ENCODE assay signal across 9 mouse cellular contexts in the genomic region with DNA sequence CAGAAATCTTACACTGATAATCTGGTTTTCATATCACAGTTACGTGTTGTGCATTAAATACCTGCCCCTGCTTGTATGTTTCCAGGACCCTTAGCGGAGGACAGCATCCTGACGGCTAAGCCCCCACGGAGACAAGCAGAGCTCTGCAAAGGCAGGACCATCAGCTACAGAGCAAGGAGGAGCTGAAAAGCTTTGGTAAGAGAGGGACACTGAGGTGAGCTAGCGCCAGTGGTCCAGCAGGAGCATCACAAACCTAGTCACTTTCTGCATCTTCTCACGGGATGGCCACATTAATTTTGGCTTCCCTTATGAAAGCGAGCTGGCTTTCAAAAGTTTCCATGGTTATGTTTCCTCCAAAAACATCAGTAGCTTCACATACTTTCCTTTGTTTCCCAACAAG. TPM values are rescaled to one million over a fixed set of nuclear protein-coding genes. Genes with fewer than 3 reads are reported as not detected.
DNase-seq lines count a peak whose midpoint lies in the region; ATAC-seq and TF ChIP-seq lines count a peak whose summit lies in the region.
"Had no signal": no experiment of that assay in that cellular context is flagged by ENCODE, and none has a peak within 500 bp of the region (broad histone marks: within the 10 kb centered on the region; RNA-seq: fewer than 3 reads in every experiment).

No protein-coding gene starts in this region.

- TF ChIP-seq POLR2A in brain, embryonic 14.5 days (IDR thresholded peaks at IDR 0.05; ENCODE audit: borderline replicate concordance, extremely low read depth, insufficient read depth, insufficient read length, poor library complexity, severe bottlenecking) = no peak

- no peaks in the 10 kb centered on the region for H3K36me3 ChIP-seq in hindbrain, embryonic 11.5 days (ENCODE audit: control insufficient read depth, insufficient read depth, low read length)
- no peaks in the 10 kb centered on the region for H3K36me3 ChIP-seq in midbrain, embryonic 11.5 days (ENCODE audit: control insufficient read depth, insufficient read depth, low read length)

- no peaks in the 10 kb centered on the region for H3K27me3 ChIP-seq in hindbrain, embryonic 11.5 days (ENCODE audit: control insufficient read depth, insufficient read depth, low read length)
- H3K27me3 ChIP-seq in midbrain, embryonic 11.5 days (ENCODE audit: control insufficient read depth, insufficient read depth, low read length) = no peaks in the 10 kb centered on the region

- H3K9me3 ChIP-seq in hindbrain, embryonic 11.5 days (ENCODE audit: control insufficient read depth, low read length) = no peaks in the 10 kb centered on the region
- H3K9me3 ChIP-seq in midbrain, embryonic 11.5 days (ENCODE audit: control insufficient read depth, low read length) = no peaks in the 10 kb centered on the region; the same call in 1 of the 2 replicates

- intact Hi-C loops in gastrocnemius, adult 2 months (cut with DNase I) = loop anchor here (1.0 to 2.0 kb wide), 2 partner anchors 44 to 123 kb away; no protein-coding TSS in a partner anchor
- intact Hi-C loops in left cerebral cortex, postnatal 25 days (cut with DNase I) = loop anchor here (1.0 to 10.0 kb wide), 4 partner anchors 36 to 1801 kb away; a partner anchor contains a TSS

- TF ChIP-seq CTCF in gastrocnemius, adult 2 months (IDR thresholded peaks at IDR 0.05) = no peak
- 0 out of 2 replicates have a peak, but pooled peaks have one; percentile 3 for TF ChIP-seq CTCF in brain, embryonic 14.5 days (IDR thresholded peaks at IDR 0.05; ENCODE audit: borderline replicate concordance, extremely low read depth, insufficient read depth, insufficient read length)

- H3K4me2 ChIP-seq in hindbrain, embryonic 11.5 days (replicated peaks; ENCODE audit: low read depth, low read length) = peak overlapping the region; percentile 47
- H3K4me2 ChIP-seq in midbrain, embryonic 11.5 days = peak overlapping the region; percentile 76

- DNase-seq in gastrocnemius, adult 2 months = no peak
- DNase-seq in gastrocnemius, postnatal 4 days (ENCODE audit: low spot score in 2 of 2) = no peak
- peak; percentile 22 for DNase-seq in brain, embryonic 14.5 days (ENCODE audit: low read depth)
- peak; percentile 44 for DNase-seq in hindbrain, embryonic 11.5 days (ENCODE audit: low spot score)
- peak; percentile 92 for DNase-seq in midbrain, embryonic 11.5 days (ENCODE audit: low spot score, missing footprints)
- no peak for DNase-seq in cerebellum, adult 8-10 months
- DNase-seq in left cerebral cortex, postnatal 25 days (ENCODE audit: low spot score in 2 of 2) = no peak

- 3% methylated on average over 7 of the region's 7 CpGs for WGBS in hindbrain, embryonic 11.5 days
- WGBS in midbrain, embryonic 11.5 days = 7% methylated on average over 7 of the region's 7 CpGs

- H3K27ac ChIP-seq in gastrocnemius, adult 2 months = peak overlapping the region; percentile 7; the same call in 1 of the 2 replicates
- H3K27ac ChIP-seq in hindbrain, embryonic 11.5 days (ENCODE audit: low read depth, low read length) = no peak overlapping the region
- H3K27ac ChIP-seq in midbrain, embryonic 11.5 days (ENCODE audit: low read depth, low read length) = no peak overlapping the region

- peak; percentile 68 for ATAC-seq in hindbrain, embryonic 11.5 days (ENCODE audit: low FRiP score)
- ATAC-seq in midbrain, embryonic 11.5 days (ENCODE audit: low FRiP score) = peak; percentile 62
- no peak for ATAC-seq in CD4-positive, CD25-positive, alpha-beta regulatory T cell, adult 4 months

- H3K4me1 ChIP-seq in hindbrain, embryonic 11.5 days (replicated peaks; ENCODE audit: control insufficient read depth, insufficient read depth, low read length) = no peaks in the 10 kb centered on the region
- H3K4me1 ChIP-seq in midbrain, embryonic 11.5 days (ENCODE audit: control insufficient read depth, insufficient read depth, low read length) = no peaks in the 10 kb centered on the region

- peak overlapping the region; percentile 71 for H3K4me3 ChIP-seq in gastrocnemius, adult 2 months
- H3K4me3 ChIP-seq in hindbrain, embryonic 11.5 days (ENCODE audit: low read depth, low read length) = peak overlapping the region; percentile 28
- H3K4me3 ChIP-seq in midbrain, embryonic 11.5 days (ENCODE audit: low read depth, low read length) = peak overlapping the region; percentile 35

- peak overlapping the region; percentile 29; the same call in 1 of the 2 replicates for H3K9ac ChIP-seq in hindbrain, embryonic 11.5 days (ENCODE audit: low read depth, low read length)
- peak overlapping the region; percentile 59 for H3K9ac ChIP-seq in midbrain, embryonic 11.5 days (ENCODE audit: low read length)

RNA-seq across cellular contexts. Expression of a gene that starts 1.7 kb away (rescaled TPM):
- not detected for total RNA-seq in gastrocnemius, adult 2 months (2021)
- total RNA-seq in gastrocnemius, postnatal 4 days (2021) = 1 to 10 TPM; 2.6 TPM
- 8.3 and 8.5 TPM in 2 replicates for polyA plus RNA-seq in brain, embryonic 14.5 days (2012; rRNA removed)
- 2.8 and 2.9 TPM in 2 replicates for polyA plus RNA-seq in hindbrain, embryonic 11.5 days (2014; fragmentation: Nextera tagmentation; extraction: Ambion mirVana)
- 2.3 and 2.7 TPM in 2 replicates for polyA plus RNA-seq in midbrain, embryonic 11.5 days (2014; fragmentation: Nextera tagmentation; extraction: Ambion mirVana)
- total RNA-seq in left cerebral cortex, postnatal 25 days (2021) = 10 to 100 TPM; 23.2 to 26.3 TPM
- 100 to 1,000 TPM; 246 to 259 TPM for polyA plus RNA-seq in CD4-positive, CD25-positive, alpha-beta regulatory T cell, adult 4 months (2017; shearing (Covaris generic))

RNA-seq across cellular contexts. Expression of a gene that starts 33.0 kb away (rescaled TPM):
- 1 to 10 TPM; 2.4 to 4.0 TPM for total RNA-seq in gastrocnemius, adult 2 months (2021)
- total RNA-seq in gastrocnemius, postnatal 4 days (2021) = 1 to 10 TPM; 4.3 to 4.6 TPM
- 0.57 and 0.98 TPM in 2 replicates for polyA plus RNA-seq in brain, embryonic 14.5 days (2012; rRNA removed)
- 0.13 and 0.48 TPM in 2 replicates for polyA plus RNA-seq in hindbrain, embryonic 11.5 days (2014; fragmentation: Nextera tagmentation; extraction: Ambion mirVana)
- polyA plus RNA-seq in midbrain, embryonic 11.5 days (2014; fragmentation: Nextera tagmentation; extraction: Ambion mirVana) = 0.15 and 0.20 TPM in 2 replicates
- 1 to 10 TPM; 1.8 to 2.1 TPM for total RNA-seq in left cerebral cortex, postnatal 25 days (2021)
- under 1 TPM in 1 of 2 experiments, not detected in 1; 0.22 TPM for polyA plus RNA-seq in CD4-positive, CD25-positive, alpha-beta regulatory T cell, adult 4 months (2017; shearing (Covaris generic))

RNA-seq across cellular contexts. Expression of a gene that starts 37.4 kb away (rescaled TPM):
- total RNA-seq in gastrocnemius, adult 2 months (2021) = 1 to 10 TPM; 4.1 to 5.6 TPM
- total RNA-seq in gastrocnemius, postnatal 4 days (2021) = 10 to 100 TPM; 12.5 to 15.7 TPM
- polyA plus RNA-seq in brain, embryonic 14.5 days (2012; rRNA removed) = 26.5 and 33.3 TPM in 2 replicates
- 22.9 and 27.3 TPM in 2 replicates for polyA plus RNA-seq in hindbrain, embryonic 11.5 days (2014; fragmentation: Nextera tagmentation; extraction: Ambion mirVana)
- polyA plus RNA-seq in midbrain, embryonic 11.5 days (2014; fragmentation: Nextera tagmentation; extraction: Ambion mirVana) = 23.0 and 28.3 TPM in 2 replicates
- total RNA-seq in left cerebral cortex, postnatal 25 days (2021) = 10 to 100 TPM in 1 of 2 experiments, 1 to 10 TPM in 1; 9.9 to 10.5 TPM
- 1 to 10 TPM; 7.6 to 8.9 TPM for polyA plus RNA-seq in CD4-positive, CD25-positive, alpha-beta regulatory T cell, adult 4 months (2017; shearing (Covaris generic))

RNA-seq across cellular contexts. Expression of a gene that starts 51.4 kb away (rescaled TPM):
- total RNA-seq in gastrocnemius, adult 2 months (2021) = not detected
- not detected for total RNA-seq in gastrocnemius, postnatal 4 days (2021)
- 0.16 and 0.19 TPM in 2 replicates for polyA plus RNA-seq in brain, embryonic 14.5 days (2012; rRNA removed)
- polyA plus RNA-seq in hindbrain, embryonic 11.5 days (2014; fragmentation: Nextera tagmentation; extraction: Ambion mirVana) = not detected in 2 replicates
- 0.10 TPM in 1 of 2 replicates, not detected in the other for polyA plus RNA-seq in midbrain, embryonic 11.5 days (2014; fragmentation: Nextera tagmentation; extraction: Ambion mirVana)
- total RNA-seq in left cerebral cortex, postnatal 25 days (2021) = not detected
- not detected for polyA plus RNA-seq in CD4-positive, CD25-positive, alpha-beta regulatory T cell, adult 4 months (2017; shearing (Covaris generic))
- total RNA-seq: adrenal gland, postnatal 14 days had no signal

RNA-seq across cellular contexts. Expression of a gene that starts 52.9 kb away (rescaled TPM):
- 1 to 10 TPM; 1.6 to 2.1 TPM for total RNA-seq in gastrocnemius, adult 2 months (2021)
- total RNA-seq in gastrocnemius, postnatal 4 days (2021) = 1 to 10 TPM; 4.0 to 4.2 TPM
- 20.7 and 52.7 TPM in 2 replicates for polyA plus RNA-seq in brain, embryonic 14.5 days (2012; rRNA removed)
- polyA plus RNA-seq in hindbrain, embryonic 11.5 days (2014; fragmentation: Nextera tagmentation; extraction: Ambion mirVana) = 12.7 and 18.0 TPM in 2 replicates
- polyA plus RNA-seq in midbrain, embryonic 11.5 days (2014; fragmentation: Nextera tagmentation; extraction: Ambion mirVana) = 9.1 and 9.8 TPM in 2 replicates
- 10 to 100 TPM; 78.2 to 84.6 TPM for total RNA-seq in left cerebral cortex, postnatal 25 days (2021)
- polyA plus RNA-seq in CD4-positive, CD25-positive, alpha-beta regulatory T cell, adult 4 months (2017; shearing (Covaris generic)) = not detected

Comparison
In these comparisons a context has a peak if more than half of its experiments do, and no peak if none do; other contexts are left out.
1. DNase-seq: peak in brain, embryonic 14.5 days (single experiment), hindbrain, embryonic 11.5 days (single experiment) and midbrain, embryonic 11.5 days (single experiment); none in gastrocnemius, adult 2 months (single experiment), gastrocnemius, postnatal 4 days (0 of 2), cerebellum, adult 8-10 months (single experiment) and left cerebral cortex, postnatal 25 days (0 of 2).
2. RNA of a gene that starts 1.7 kb away (polyA plus RNA-seq): 246 to 259 TPM in CD4-positive, CD25-positive, alpha-beta regulatory T cell, adult 4 months; 8.3 to 8.5 TPM in brain, embryonic 14.5 days, 2.8 to 2.9 TPM in hindbrain, embryonic 11.5 days and 2.3 to 2.7 TPM in midbrain, embryonic 11.5 days; every median in the first group is over 10 times any median in the second.
3. Peak in every context shown above with its lines, with median percentiles within 50 percentile points of each other: H3K4me3 ChIP-seq.